Mouse (Mus musculus) right cerebral cortex, postnatal 4 days (tissue): ENCODE measurements around the gene Atxn2.
"Not testable (repeated sequence)": the region's sequence is repeated elsewhere in the genome, so short reads cannot be mapped to it uniquely, and the experiment has no call there.

Experiments
- DNase-seq: peaks from one replicate; pipeline ENCODE4 v3.0.0-alpha.2; 2022

The Atxn2 gene

DNA sequence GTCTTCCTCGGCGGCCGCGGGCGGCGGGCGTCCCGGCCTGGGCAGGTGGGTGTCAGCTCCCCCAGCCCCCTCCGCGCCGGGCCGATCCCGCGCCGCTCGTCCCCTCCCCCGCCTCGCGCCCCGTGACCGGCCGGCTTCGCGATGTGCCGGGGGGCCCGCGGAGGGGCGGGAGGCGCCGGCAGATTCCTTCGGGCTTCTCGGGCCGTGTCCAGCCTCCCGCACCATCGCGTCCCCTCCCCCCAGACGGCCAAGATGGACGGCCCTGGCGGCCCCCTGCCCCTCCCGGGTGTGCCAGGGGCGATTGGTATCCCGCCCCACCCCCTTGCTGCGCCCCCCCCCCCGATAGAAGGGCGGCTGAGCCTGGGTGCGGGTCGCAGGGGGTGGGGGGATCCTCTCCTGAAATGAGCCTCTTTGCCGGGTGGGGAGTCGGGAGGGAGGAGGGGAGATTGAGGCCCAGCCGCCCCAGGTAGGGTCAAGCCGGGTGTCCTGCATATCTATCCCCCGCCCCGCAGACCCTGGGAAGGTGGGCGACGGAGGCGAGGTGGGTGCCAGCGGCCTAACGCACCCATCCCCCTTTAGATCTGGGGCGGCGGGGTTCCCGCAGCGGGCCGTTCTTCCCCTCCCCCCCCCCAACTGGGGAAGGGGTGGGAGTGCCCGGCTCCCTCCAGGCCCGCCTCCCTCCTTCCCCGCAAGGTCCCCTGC, 1.2 kb downstream of the Atxn2 start:
- DNase-seq, result peak; percentile 60

DNA sequence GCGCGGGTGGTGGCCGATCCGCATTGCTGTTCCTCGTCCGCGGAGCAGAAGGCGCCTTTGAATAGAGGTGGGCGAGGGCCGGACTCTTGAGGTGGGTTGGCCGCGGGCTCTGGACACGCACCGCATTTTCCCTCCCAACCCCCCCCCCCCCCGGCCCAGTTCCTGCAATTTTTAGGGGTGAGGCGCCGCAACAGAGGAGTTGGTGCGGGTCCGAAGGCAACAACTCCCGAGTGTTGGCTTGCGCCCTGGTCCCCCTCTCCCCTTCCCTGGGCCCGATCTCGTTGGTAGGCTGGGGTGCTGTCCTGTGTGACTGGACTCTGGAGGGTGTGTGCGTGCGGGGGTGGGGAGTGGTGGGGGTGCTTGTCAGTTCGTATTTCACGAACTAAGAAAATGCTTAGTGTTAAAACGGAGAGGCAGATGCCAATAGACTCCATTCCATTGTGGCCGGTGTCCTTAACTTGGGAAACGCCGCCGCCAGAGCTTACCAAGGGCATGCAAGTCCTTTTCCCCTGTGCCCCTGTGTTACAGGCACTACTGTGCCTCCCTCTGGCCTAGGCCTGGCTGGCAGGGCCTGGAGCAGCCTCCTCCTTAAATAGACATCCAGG, 1.9 kb downstream of the Atxn2 start:
- peak; percentile 30 for DNase-seq

DNA sequence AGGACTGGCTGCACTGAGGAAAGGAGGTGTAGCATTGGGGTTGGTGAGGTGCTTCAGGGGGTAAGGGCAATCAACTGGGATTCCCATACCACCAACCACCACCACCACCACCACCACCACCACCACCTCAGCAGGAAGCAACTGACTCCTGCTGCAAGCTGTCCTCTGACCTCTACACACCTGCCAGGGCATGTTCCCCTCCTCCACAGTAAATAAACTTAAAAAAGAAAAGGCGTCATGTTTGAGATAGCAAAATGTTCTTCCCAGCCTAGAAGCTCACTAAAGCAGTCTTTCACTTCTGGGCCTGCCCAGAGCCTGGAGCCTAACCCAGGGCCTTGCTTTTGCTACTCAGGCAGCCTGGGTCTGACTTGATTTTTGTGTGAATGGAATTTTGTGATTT, 3.2 kb downstream of the Atxn2 start:
- DNase-seq, result no peak

DNA sequence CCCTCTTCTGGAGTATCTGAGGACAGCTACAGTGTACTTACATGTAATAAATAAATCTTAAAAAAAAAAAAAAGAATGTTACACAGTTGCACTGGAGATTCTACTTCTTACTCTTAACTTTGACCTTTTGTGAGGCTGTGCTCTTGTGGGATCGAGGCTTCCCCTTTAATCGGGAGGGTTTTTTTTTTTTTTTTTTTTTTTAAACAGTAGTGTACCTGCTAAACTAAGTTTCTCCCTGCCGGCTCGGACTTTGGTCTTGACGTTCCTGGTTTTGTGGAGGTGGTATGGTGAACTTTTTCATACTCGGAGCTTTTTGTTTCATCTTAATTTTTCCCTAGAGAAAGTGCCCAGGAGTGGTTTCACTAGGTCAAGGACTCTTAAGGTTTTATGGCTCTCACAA, 3.8 kb downstream of the Atxn2 start:
- DNase-seq, result no peak

DNA sequence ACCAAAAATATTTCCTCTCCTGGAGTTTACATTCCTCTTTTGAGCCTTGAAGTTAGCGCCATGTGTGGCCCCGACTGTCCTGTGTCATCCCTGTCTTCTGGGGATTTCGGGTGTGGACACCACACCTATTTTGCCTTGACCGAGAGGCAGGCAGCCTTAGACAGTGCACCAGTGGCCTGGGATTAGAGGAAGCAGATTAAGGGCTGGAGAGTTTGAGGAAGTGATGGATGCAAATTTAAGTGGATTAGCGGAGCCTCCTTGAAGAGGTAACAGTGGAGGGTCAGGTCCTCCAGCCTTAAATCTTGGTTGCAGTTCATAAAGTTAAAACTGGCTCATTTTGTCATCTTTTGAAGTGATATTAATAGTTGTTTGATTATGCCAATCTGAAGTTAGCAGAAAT, 7.3 kb downstream of the Atxn2 start:
- no peak for DNase-seq

DNA sequence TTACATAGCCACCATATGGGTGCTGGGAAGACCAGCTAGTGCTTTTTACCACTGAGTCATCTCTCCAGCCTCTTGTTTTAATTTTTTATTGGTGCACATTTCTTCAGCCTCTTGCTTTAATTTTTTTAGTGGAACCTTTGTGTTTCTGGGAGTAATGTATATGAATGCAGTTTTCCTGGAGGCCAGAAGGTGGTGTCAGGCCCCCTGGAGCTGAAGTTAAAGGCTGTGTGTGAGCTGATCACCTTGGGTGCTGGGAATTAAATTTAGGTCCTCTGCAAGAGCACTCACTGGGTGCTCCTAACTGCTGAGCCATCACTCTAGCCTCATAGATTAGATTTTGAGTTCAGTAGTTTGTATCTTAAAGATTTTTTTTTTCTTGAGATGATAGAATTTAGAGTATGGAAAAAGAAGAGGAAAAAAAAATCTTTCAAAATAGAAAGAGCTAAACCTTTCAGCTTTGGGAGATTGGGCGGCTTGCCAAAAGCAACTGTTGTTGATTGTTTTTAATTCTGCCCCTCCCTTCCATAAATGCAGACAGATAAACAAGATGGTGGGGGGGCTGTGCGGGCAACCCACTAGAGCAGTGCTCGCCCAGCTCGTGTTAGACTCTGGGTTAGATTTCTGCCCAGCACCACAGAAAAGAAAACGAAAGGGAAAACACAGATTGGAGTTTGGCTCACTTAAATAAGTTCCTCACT, 9.9 kb downstream of the Atxn2 start:
- DNase-seq, result no peak

DNA sequence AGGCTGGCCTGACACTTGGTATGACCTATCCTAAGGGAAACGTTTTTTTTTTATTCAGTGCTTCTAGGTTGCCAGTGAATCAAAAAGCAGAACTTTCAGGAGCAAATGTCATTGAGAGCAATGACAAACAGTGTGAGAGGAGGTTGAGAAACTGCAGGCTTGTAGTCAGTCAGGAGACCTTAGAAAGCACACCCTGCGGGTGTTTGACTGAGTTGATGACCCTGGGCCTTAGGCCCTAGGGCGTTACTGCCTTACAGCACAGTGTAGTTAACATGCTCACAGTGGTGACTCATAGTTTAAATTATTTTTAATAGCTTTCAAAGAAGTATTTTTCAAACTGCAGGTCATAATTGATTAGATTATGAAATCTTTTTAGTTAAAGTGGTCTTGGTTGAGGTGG, 10.7 kb downstream of the Atxn2 start:
- no peak for DNase-seq

DNA sequence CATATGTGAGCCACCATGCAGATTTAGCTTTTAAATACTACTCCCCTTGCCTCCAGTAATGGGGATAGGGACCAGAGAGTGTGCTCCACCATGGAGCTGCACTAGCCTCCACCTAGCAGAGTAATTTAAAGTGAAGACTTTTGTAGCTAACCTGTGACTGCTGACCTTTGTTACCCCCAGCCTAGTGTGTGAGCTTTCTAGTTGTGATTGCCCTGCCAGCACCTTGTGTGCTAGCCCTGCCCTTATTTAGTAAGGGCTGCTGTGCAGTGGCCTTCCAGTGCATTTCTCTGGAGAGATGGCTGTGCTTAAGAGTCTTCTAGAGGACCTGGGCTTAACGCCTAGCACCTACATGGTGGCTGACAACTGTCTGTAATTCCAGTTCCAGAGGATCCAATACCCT, 13.5 kb downstream of the Atxn2 start:
- no peak for DNase-seq

DNA sequence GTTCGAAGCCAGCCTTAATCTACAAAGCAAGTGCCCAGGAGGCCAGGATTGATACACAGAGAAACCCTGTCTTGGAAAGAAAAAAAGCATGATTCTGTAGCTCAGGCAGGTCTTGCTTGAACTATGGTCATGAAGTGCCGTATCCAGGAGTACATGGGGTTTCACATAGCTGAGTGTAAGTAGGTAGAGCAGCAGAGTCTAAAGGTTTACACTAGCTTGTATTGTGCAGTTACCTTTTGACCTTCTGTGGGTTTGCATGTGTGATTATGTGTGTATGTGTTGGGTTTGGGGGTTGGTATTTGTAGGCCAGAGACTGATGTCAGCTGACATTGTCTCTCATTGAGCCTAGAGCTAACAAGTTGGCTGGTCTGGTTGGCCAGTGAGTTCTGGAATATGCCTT, 18.9 kb downstream of the Atxn2 start:
- DNase-seq, result no peak

DNA sequence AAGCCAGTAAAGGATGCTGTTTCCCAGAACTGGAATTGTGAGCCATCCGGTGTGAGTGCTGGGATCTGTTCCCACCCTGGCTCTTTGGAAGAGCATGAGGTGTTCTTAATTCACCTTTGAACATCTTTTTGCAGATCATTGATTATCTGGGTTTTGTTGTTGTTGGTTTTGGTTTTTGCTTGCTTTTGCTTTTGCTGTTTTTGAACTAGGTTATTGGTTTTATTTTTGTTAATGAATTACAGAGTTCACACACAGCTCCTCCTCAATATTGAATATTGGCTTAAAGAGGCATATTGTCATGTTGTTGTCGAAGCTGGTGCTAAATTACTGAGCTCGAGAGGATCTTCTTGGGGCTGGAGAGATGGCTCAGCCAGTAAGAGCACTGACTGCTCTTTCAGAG, 25.5 kb downstream of the Atxn2 start:
- no peak for DNase-seq

DNA sequence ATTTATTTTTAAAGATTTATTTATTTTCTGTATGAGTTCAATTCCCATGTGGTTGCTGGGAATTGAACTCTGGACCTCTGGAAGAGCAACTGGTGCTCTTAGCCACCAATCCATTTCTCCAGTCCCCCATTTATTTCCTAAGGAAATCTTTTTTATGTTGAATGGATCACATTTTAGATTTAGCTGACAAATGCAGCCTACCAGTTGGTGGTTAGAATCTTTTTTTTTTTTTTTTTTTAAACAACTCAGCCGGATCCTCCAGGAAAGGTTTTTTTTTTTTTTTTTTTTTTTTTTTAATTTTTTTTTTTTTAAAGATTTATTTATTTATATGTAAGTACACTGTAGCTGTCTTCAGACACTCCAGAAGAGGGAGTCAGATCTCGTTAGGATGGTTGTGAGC, 27.0 kb downstream of the Atxn2 start:
- not testable (repeated sequence) for DNase-seq

DNA sequence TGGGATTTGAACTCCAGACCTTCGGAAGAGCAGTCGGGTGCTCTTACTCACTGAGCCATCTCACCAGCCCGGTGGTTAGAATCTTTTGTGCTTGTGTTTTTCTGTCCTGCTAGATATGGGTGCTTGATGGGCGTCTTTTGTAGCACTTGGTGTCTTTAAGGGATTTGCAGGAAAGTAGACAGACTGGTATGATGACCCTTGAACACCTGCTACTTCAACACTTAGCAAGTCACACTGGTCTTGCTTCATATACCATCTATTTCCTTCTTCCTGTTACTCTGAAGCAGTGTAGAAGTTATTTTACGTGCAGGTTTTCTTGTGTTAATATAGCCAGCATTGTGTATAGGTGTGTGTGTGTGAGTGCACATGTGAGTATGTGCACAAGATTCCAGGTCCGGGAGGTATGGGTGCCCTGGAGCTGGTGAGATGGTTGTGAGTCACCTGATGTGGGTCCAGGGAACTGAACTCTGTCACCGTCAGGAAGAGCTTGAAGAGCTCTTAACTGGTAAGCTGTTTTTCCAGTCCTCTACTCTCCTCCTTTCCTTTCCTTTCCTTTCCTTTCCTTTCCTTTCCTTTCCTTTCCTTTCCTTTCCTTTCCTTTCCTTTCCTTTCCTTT, 27.5 kb downstream of the Atxn2 start:
- no peak for DNase-seq

DNA sequence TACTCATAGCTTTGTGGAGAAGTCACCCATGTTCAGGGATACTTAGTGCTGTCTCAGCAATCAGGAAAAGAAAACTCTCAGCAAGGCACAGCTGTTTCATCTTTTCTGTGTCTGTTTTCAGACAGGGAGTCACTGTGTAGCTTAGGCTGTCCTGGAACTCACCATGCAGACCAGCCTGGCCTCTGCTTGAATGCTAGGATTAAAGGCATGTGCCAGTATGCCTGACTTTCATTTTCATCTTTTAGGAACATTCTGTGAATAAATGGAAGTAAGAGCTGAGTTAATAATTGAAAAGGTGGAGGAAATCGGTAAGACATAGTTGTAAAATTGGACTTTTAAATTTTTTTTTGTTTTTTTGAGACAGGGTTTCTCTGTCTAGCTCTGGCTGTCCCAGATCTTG, 29.4 kb downstream of the Atxn2 start:
- DNase-seq, result no peak

DNA sequence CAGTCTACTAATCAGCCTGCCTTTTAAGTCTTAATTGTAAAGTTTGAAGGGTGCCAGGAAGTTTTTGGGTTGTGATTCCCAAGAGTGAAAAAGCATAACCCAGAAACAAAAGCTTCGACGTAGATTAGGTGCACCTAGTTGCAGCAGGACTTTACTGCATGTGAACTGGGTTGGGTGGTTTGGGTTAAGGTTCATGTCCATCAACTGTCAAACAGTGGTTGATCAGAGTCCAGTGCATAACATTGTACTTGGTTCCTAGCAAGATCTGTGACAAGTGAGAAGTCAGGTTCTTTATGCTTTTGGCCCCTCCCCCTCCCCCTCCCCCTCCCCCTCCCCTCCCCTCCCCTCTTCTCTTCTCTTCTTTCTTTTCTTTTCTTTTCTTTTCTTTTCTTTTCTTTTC, 31.8 kb downstream of the Atxn2 start:
- DNase-seq, result no peak

DNA sequence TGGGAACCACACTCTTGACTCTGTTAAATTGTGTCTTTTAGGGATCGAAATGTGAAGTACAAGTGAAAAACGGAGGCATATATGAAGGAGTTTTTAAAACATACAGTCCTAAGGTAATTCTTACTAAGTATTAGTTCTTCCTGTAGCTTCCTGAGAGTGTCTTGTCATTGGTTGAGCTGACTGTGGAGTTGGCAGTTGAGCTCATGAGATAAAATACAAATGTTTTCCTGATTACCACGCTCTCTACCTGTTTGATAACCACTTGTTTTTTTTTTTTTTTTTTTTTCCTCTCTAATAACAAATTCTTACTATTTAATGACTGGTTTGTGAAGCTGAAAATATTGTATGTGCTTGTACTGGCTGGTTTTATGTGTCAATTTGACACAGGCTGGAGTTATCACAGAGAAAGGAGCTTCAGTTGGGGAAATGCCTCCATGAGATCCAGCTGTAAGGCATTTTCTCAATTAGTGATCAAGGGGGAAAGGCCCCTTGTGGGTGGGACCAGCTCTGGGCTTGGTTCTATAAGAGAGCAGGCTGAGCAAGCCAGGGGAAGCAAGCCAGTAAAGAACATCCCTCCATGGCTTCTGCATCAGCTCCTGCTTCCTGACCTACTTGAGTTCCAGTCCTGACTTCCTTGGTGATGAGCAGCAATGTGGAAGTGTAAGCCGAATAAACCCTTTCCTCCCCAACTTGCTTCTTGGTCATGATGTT, 36.9 kb downstream of the Atxn2 start:
- DNase-seq, result not testable (repeated sequence)

DNA sequence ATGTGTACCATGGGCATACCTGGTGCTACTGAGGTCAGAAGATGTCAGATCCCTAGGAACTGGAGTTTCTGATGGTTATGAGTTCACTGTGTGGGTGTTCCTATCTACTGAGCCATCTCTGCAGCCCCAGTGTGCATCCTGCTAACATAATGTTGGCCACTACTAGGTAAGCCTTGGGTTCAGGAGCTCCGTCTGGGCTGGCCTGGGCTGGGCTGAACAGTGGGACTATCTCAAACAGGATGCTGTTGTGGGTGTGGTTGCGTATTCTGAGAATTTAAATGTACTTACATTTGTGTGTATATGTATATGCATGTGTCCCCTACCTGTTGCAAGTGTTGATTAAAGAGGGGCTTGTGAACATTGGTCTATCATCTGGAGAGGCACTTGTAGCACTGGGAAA, 38.5 kb downstream of the Atxn2 start:
- DNase-seq, result no peak

DNA sequence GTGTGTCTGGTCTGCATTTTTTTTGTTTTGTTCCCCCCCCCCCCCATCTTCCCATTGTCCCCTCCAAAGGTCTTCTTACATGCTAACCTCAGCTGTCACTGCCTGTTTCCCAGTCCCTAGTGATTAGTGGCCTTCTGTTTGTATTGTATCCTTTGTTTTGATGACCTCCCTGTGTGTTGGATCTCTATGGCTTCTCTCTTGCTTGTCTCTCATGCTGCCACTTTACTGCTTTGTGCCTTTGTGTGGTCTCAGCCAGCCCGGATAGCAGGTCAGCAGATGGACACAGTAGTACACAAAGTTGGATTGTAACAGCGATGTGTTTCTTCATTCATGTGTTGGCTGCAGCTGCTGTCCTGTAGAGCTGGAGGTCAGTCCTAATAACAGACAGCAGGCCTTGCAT, 46.8 kb downstream of the Atxn2 start:
- DNase-seq, result no peak

DNA sequence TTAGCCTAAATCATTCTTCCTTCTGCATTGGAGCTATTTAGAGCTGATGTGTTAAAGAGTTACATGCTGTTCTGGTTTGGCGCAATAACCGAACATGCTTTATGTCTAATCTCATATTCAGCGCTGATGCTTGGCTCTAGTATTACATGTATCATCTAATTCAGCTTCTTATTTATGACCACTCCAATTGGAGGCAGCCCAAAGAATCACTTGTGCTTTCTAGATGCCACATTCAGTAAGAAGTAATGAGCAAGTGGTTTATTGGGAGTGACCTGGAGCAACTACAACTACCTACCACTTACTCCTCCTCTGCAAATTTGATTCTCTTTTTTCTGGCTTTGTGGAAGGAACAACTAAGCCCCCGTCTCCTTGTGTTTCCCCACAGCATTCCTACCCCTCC, 47.2 kb downstream of the Atxn2 start:
- DNase-seq, result no peak

DNA sequence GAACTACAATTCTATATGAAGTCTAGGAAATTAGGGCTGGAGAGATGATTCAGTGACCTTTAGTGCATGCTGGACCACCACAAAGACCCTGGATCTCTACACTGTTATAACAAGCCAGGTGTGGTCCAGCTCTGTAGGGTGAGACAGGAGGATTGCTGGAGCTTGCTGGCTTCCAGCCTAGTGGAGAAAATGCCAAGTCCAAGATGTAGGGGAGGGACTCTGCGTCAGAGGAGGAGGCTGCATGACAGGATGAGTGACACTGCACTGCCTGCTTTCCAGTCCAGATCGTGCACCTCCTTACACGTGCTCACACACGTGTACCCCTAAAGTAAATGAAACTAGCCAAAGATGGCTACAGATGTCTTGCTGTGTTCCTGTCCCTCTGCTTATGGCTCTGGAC, 48.8 kb downstream of the Atxn2 start:
- no peak for DNase-seq

DNA sequence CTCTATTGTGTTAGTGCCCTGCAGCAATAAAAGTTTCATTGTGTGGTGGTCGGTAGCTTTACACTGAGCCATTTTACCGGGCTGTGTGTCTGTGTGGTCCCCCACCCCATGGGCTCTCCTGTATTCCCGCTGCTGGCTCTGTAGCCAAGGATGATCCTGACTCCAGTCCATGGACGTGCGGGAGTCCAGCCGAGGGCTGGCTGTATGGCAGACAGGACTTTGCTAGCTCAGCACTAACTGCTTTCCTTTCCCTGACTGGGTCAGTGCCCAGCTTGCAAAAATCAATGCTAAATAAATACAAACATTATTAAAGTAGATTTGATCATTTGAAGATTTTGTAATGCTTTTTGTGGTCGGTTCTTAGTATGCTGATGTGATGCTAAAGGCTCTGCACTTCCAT, 50.3 kb downstream of the Atxn2 start:
- no peak for DNase-seq

DNA sequence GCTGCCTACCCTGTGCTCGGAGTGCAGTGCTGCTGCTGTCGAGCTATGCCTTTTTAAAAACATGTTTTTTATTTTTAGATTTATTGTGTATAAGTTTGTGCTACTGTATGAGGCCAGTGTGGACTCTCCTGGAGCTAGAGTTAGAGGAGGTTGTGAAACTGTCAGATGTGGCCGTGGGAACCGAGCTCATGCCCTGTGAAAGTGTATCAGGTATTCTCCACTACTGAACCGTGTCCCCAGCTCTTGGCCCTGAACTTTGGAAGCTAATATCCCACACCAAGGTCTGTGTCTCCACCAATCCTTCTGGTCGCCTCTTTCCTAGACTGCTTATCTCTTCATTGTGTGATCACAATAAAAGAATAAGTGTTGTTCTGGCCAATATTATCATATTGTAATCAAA, 51.8 kb downstream of the Atxn2 start:
- no peak for DNase-seq

DNA sequence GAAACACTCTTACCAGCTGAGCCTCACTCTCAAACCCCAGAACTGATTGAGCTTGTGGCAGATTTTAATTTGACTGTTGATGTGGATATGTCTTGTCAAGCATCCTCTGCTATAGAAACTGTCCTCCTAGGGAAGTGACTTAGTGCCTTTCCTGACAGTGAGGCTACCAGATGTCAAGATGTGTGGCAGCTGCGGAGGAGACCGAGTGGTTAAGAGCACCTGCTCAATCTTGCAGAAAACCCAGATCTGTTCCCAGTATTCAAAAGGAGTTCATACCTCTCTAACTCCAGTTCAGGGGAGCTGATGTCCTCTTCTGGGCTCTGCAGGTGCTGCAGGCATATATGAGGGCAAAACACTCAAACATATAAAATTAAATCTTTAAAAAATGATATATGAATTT, 53.9 kb downstream of the Atxn2 start:
- no peak for DNase-seq

DNA sequence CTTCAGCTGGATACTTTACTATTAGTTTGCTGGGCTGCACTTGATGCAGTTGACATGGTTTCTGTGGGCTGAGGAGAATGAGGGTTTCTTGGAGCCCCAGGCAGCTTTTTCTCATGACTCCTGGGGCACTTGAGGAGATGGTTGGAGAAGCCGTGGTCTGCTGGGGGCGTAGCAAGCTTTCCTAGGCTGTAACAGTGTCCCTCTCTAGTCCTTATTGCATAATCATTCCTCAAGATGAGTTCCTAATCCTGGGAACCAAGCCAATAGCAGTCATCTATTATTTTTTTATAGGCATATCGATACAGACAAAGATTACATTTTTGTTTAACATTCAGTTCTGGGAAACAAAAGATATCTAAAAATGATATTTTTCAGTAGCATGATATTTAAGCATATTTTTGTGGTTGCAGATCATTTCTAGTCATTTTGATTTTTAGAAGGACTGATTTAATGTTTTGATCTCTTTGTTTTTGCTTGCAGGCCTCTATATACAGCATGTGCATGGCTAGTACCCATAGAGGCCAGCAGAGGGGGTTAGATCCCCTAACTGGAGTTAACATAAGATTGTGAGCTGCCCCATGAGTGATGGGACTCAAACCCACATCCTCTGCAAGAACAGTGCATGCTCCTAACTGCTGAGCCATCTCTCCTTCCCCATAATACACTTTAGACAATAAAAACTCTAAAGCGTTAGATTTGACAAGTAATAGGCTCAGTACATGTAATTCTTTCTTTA, 55.1 kb downstream of the Atxn2 start:
- no peak for DNase-seq
